Comparison of ENCODE assay signal across 9 mouse cellular contexts in genomic region chr1:177408690-177409089, GRCm38 (mm10). TPM values are rescaled to one million over a fixed set of nuclear protein-coding genes. Genes with fewer than 3 reads are reported as not detected.
DNase-seq lines count a peak whose midpoint lies in the region; ATAC-seq and TF ChIP-seq lines count a peak whose summit lies in the region.
"Had no signal": no experiment of that assay in that cellular context is flagged by ENCODE, and none has a peak within 500 bp of the region (broad histone marks: within the 10 kb centered on the region; RNA-seq: fewer than 3 reads in every experiment).

No protein-coding gene starts in this region.

- H3K9me3 ChIP-seq in liver, embryonic 11.5 days (ENCODE audit: control insufficient read depth, low read length): no peaks in the 10 kb centered on the region
- H3K9me3 ChIP-seq: heart, embryonic 13.5 days had no signal

- no peaks in the 10 kb centered on the region for H3K36me3 ChIP-seq in liver, adult 2 months (ENCODE audit: control insufficient read depth, insufficient read depth, low read length)
- no peaks in the 10 kb centered on the region for H3K36me3 ChIP-seq in liver, embryonic 11.5 days (ENCODE audit: control insufficient read depth, insufficient read depth, low read length)
- H3K36me3 ChIP-seq: heart, embryonic 13.5 days had no signal

- H3K27ac ChIP-seq in liver, adult 2 months (replicated peaks; ENCODE audit: insufficient read depth, low read depth, low read length): no peak overlapping the region
- no peak overlapping the region for H3K27ac ChIP-seq in liver, embryonic 11.5 days (ENCODE audit: low read depth, low read length)
- H3K27ac ChIP-seq: heart, embryonic 13.5 days had no signal

- ATAC-seq in liver, embryonic 11.5 days (replicated peaks; ENCODE audit: low FRiP score): no peak
- peak; percentile 72 for ATAC-seq in megakaryocyte-erythroid progenitor cell, adult 5-6 weeks (replicated peaks; ENCODE audit: low FRiP score, low TSS enrichment, poor library complexity, severe bottlenecking)

- no peak overlapping the region for H3K4me3 ChIP-seq in liver, adult 2 months (ENCODE audit: insufficient read depth, low read depth, low read length)
- no peak overlapping the region for H3K4me3 ChIP-seq in liver, embryonic 11.5 days (ENCODE audit: low read depth, low read length)
- H3K4me3 ChIP-seq: heart, embryonic 13.5 days had no signal

- no peaks in the 10 kb centered on the region for H3K27me3 ChIP-seq in liver, adult 2 months (ENCODE audit: control insufficient read depth, insufficient read depth, low read length)
- H3K27me3 ChIP-seq in liver, embryonic 11.5 days (replicated peaks; ENCODE audit: control insufficient read depth, insufficient read depth, low read length): no peaks in the 10 kb centered on the region
- H3K27me3 ChIP-seq: heart, embryonic 13.5 days had no signal

- TF ChIP-seq CTCF in liver, adult 2 months (IDR thresholded peaks at IDR 0.05; ENCODE audit: low read depth, low read length): peak; percentile 22; the same call in 1 of the 2 replicates

- no peak overlapping the region for H3K9ac ChIP-seq in liver, adult 2 months (ENCODE audit: low read depth, low read length)
- no peak overlapping the region for H3K9ac ChIP-seq in liver, embryonic 11.5 days (ENCODE audit: low read depth, low read length)
- H3K9ac ChIP-seq: heart, embryonic 13.5 days had no signal

- H3K4me2 ChIP-seq in liver, embryonic 11.5 days: no peak overlapping the region
- H3K4me2 ChIP-seq: heart, embryonic 13.5 days had no signal

- peak; percentile 41 for DNase-seq in adrenal gland, postnatal 10 days
- DNase-seq in adrenal gland, adult 8-10 months: no peak
- peak; percentile 67 for DNase-seq in liver, adult 2 months (ENCODE audit: extremely low read depth, low read depth, low spot score)
- DNase-seq in liver, embryonic 11.5 days (ENCODE audit: low spot score): no peak
- peak; percentile 9 to 43 for DNase-seq in heart, postnatal 14 days
- no peak for DNase-seq in right cerebral cortex, postnatal 14 days
- no peak for DNase-seq in frontal cortex, postnatal 14 days (ENCODE audit: low spot score in 2 of 2)

- 56% methylated on average over 3 of the region's 3 CpGs for WGBS in liver, adult 2 months
- WGBS in liver, embryonic 11.5 days: 56% methylated on average over 3 of the region's 3 CpGs

- H3K79me2 ChIP-seq in liver, adult 2 months (ENCODE audit: control insufficient read depth, insufficient read depth, low read length): no peaks in the 10 kb centered on the region

- no peaks in the 10 kb centered on the region for H3K4me1 ChIP-seq in liver, adult 2 months (ENCODE audit: control insufficient read depth, insufficient read depth, low read length)
- H3K4me1 ChIP-seq in liver, embryonic 11.5 days (replicated peaks; ENCODE audit: control insufficient read depth, insufficient read depth, low read length): no peaks in the 10 kb centered on the region
- H3K4me1 ChIP-seq: heart, embryonic 13.5 days had no signal

- intact Hi-C loops in heart, postnatal 14 days (cut with DNase I): loop anchor here (2.0 to 10.0 kb wide), 2 partner anchors 276 to 534 kb away; no protein-coding TSS in a partner anchor

- TF ChIP-seq POLR2A in liver, adult 2 months (IDR thresholded peaks at IDR 0.05; ENCODE audit: extremely low read depth, insufficient read depth, low read length): no peak

RNA-seq across cellular contexts. Expression of gene Zbtb18, which starts 33.5 kb away (rescaled TPM):
- total RNA-seq in adrenal gland, postnatal 10 days (2021): 10 to 100 TPM; 27.9 to 38.6 TPM
- total RNA-seq in adrenal gland, adult 8-10 months (2022): 10 to 100 TPM; 16.0 to 25.7 (median 20.7) TPM
- 9.8 and 14.4 TPM in 2 replicates for total RNA-seq in liver, adult 2 months (2014; rRNA removed)
- polyA plus RNA-seq in liver, adult 2 months (2012; rRNA removed): 4.9 and 6.7 TPM in 2 replicates
- 1.5 and 2.4 TPM in 2 replicates for polyA plus RNA-seq in liver, embryonic 11.5 days (2014; fragmentation: Nextera tagmentation; extraction: Ambion mirVana)
- 10 to 100 TPM; 35.1 to 35.8 TPM for total RNA-seq in heart, postnatal 14 days (2021)
- total RNA-seq in megakaryocyte-erythroid progenitor cell, adult 5-6 weeks (2014; fragmentation: Nextera tagmentation): 9.3 and 20.8 TPM in 2 replicates
- total RNA-seq in megakaryocyte-erythroid progenitor cell, adult 5-6 weeks (2017): 21.3 and 26.5 TPM in 2 replicates

Comparison
In these comparisons a context has a peak if more than half of its experiments do, and no peak if none do; other contexts are left out.
1. DNase-seq: peak in adrenal gland, postnatal 10 days (single experiment), liver, adult 2 months (single experiment) and heart, postnatal 14 days (2 of 2); none in adrenal gland, adult 8-10 months (single experiment), liver, embryonic 11.5 days (single experiment), right cerebral cortex, postnatal 14 days (single experiment) and frontal cortex, postnatal 14 days (0 of 2).